Mouse (Mus musculus): ENCODE data around the gene Rprml. TPM values are rescaled to one million over a fixed set of nuclear protein-coding genes. Genes with fewer than 3 reads are reported as not detected.
"Not testable (repeated sequence)": the region's sequence is repeated elsewhere in the genome, so short reads cannot be mapped to it uniquely, and the experiment has no call there.

The Rprml gene
- total RNA-seq, 4 experiments from 2014 or later = 61.0 to 79.5 (median 69.2) TPM

GRCm38 (mm10) chr11:103663119-103663518 is 13.7 kb downstream of the Rprml start:
- peak in 1 of 2 experiments; percentile 51 for DNase-seq (ENCODE audit: low spot score in 2 of 2)

GRCm38 (mm10) chr11:103665695-103666094 is 16.3 kb downstream of the Rprml start:
- peak in 1 of 2 experiments; percentile 43 for DNase-seq (ENCODE audit: low spot score in 2 of 2)

- peak; percentile 57 to 97 for DNase-seq (ENCODE audit: low spot score in 2 of 2)
Observed at GRCm38 (mm10) chr11:103666181-103666906, 17.0 kb downstream of the Rprml start.

- no peak for DNase-seq (ENCODE audit: low spot score in 2 of 2)
Observed at GRCm38 (mm10) chr11:103666907-103667426, 17.6 kb downstream of the Rprml start.

- DNase-seq (ENCODE audit: low spot score in 2 of 2) = peak in 1 of 2 experiments; percentile 79
Observed at GRCm38 (mm10) chr11:103675556-103675955, 26.2 kb downstream of the Rprml start.

GRCm38 (mm10) chr11:103677042-103677441 is 27.7 kb downstream of the Rprml start:
- DNase-seq (ENCODE audit: low spot score in 2 of 2) = not testable (repeated sequence)

GRCm38 (mm10) chr11:103683667-103684334 is 34.4 kb downstream of the Rprml start:
- no peak for DNase-seq (ENCODE audit: low spot score in 2 of 2)

GRCm38 (mm10) chr11:103685261-103685736 is 35.9 kb downstream of the Rprml start:
- peak in 1 of 2 experiments; percentile 72 for DNase-seq (ENCODE audit: low spot score in 2 of 2)

- DNase-seq (ENCODE audit: low spot score in 2 of 2) = no peak
Observed at GRCm38 (mm10) chr11:103686706-103687105, 37.3 kb downstream of the Rprml start.

GRCm38 (mm10) chr11:103688271-103688979 is 39.1 kb downstream of the Rprml start:
- DNase-seq (ENCODE audit: low spot score in 2 of 2) = no peak

GRCm38 (mm10) chr11:103688980-103689378 is 39.6 kb downstream of the Rprml start:
- no peak for DNase-seq (ENCODE audit: low spot score in 2 of 2)

GRCm38 (mm10) chr11:103691036-103691435 is 41.7 kb downstream of the Rprml start:
- DNase-seq (ENCODE audit: low spot score in 2 of 2) = no peak

GRCm38 (mm10) chr11:103693241-103693640 is 43.9 kb downstream of the Rprml start:
- no peak for DNase-seq (ENCODE audit: low spot score in 2 of 2)

GRCm38 (mm10) chr11:103696851-103697564 is 47.6 kb downstream of the Rprml start:
- DNase-seq (ENCODE audit: low spot score in 2 of 2) = peak in 1 of 2 experiments; percentile 22

GRCm38 (mm10) chr11:103697565-103698176 is 48.3 kb downstream of the Rprml start, which contains the start of gene Gosr2:
TSS of gene Gosr2 (minus strand) at chr11:103697898.
- DNase-seq (ENCODE audit: low spot score in 2 of 2) = peak; percentile 84 to 86

- DNase-seq (ENCODE audit: low spot score in 2 of 2) = no peak
Observed at GRCm38 (mm10) chr11:103698226-103698625, 48.9 kb downstream of the Rprml start.

Data from left cerebral cortex, adult 8-10 months (tissue).